Mouse (Mus musculus): Measurements from ENCODE around the gene Sdf4.

Gene Sdf4

GRCm38 (mm10) chr4:155992241-155992905 is at the start of gene Sdf4, which contains the start of gene B3galt6:
TSS of gene Sdf4 (plus strand) at chr4:155992872.
TSS of gene B3galt6 (minus strand) at chr4:155992649.
- peak; percentile 80 to 84 for DNase-seq (ENCODE audit: low spot score in 2 of 2)

- DNase-seq (ENCODE audit: low spot score in 2 of 2) = peak; percentile 28 to 50
Measured at GRCm38 (mm10) chr4:155943049-155943452, 49.6 kb upstream of the Sdf4 start.

GRCm38 (mm10) chr4:155943534-155944249 is 49.0 kb upstream of the Sdf4 start, which contains the start of gene Ube2j2:
TSS of gene Ube2j2 (plus strand) at chr4:155943831.
- peak; percentile 91 to 92 for DNase-seq (ENCODE audit: low spot score in 2 of 2)

GRCm38 (mm10) chr4:155944271-155944670 is 48.4 kb upstream of the Sdf4 start:
- DNase-seq (ENCODE audit: low spot score in 2 of 2) = no peak

GRCm38 (mm10) chr4:155947094-155947493 is 45.6 kb upstream of the Sdf4 start:
- no peak for DNase-seq (ENCODE audit: low spot score in 2 of 2)

GRCm38 (mm10) chr4:155955491-155955890 is 37.2 kb upstream of the Sdf4 start:
- DNase-seq (ENCODE audit: low spot score in 2 of 2) = no peak

GRCm38 (mm10) chr4:155959275-155959674 is 33.4 kb upstream of the Sdf4 start:
- peak; percentile 50 to 62 for DNase-seq (ENCODE audit: low spot score in 2 of 2)

GRCm38 (mm10) chr4:155962167-155962971 is 30.3 kb upstream of the Sdf4 start, which contains the start of gene C1qtnf12:
TSS of gene C1qtnf12 (plus strand) at chr4:155962318.
- DNase-seq (ENCODE audit: low spot score in 2 of 2) = peak in 1 of 2 experiments; percentile 29

GRCm38 (mm10) chr4:155963106-155963505 is 29.6 kb upstream of the Sdf4 start:
- no peak for DNase-seq (ENCODE audit: low spot score in 2 of 2)

GRCm38 (mm10) chr4:155964396-155964795 is 28.3 kb upstream of the Sdf4 start:
- DNase-seq (ENCODE audit: low spot score in 2 of 2) = no peak

- DNase-seq (ENCODE audit: low spot score in 2 of 2) = no peak
Measured at GRCm38 (mm10) chr4:155969043-155969653, 23.5 kb upstream of the Sdf4 start.

- no peak for DNase-seq (ENCODE audit: low spot score in 2 of 2)
Measured at GRCm38 (mm10) chr4:155970286-155970685, 22.4 kb upstream of the Sdf4 start.

GRCm38 (mm10) chr4:155972651-155973050 is 20.0 kb upstream of the Sdf4 start:
- DNase-seq (ENCODE audit: low spot score in 2 of 2) = no peak

- DNase-seq (ENCODE audit: low spot score in 2 of 2) = no peak
Measured at GRCm38 (mm10) chr4:155973239-155973638, 19.4 kb upstream of the Sdf4 start.

- no peak for DNase-seq (ENCODE audit: low spot score in 2 of 2)
Measured at GRCm38 (mm10) chr4:155981436-155982082, 11.1 kb upstream of the Sdf4 start.

- DNase-seq (ENCODE audit: low spot score in 2 of 2) = no peak
Measured at GRCm38 (mm10) chr4:155983788-155984187, 8.9 kb upstream of the Sdf4 start.

GRCm38 (mm10) chr4:155991211-155991907 is 1.3 kb upstream of the Sdf4 start:
- DNase-seq (ENCODE audit: low spot score in 2 of 2) = no peak

- no peak for DNase-seq (ENCODE audit: low spot score in 2 of 2)
Measured at GRCm38 (mm10) chr4:155991908-155992230, 803 bp upstream of the Sdf4 start.

GRCm38 (mm10) chr4:155992906-155993547 is 355 bp downstream of the Sdf4 start:
- peak; percentile 93 to 95 for DNase-seq (ENCODE audit: low spot score in 2 of 2)

GRCm38 (mm10) chr4:155993606-155994005 is 934 bp downstream of the Sdf4 start:
- no peak for DNase-seq (ENCODE audit: low spot score in 2 of 2)

All from right cerebral cortex, postnatal 36 days (tissue).